Mouse (Mus musculus): Measurements from ENCODE around the gene Fdx1l.

DNA sequence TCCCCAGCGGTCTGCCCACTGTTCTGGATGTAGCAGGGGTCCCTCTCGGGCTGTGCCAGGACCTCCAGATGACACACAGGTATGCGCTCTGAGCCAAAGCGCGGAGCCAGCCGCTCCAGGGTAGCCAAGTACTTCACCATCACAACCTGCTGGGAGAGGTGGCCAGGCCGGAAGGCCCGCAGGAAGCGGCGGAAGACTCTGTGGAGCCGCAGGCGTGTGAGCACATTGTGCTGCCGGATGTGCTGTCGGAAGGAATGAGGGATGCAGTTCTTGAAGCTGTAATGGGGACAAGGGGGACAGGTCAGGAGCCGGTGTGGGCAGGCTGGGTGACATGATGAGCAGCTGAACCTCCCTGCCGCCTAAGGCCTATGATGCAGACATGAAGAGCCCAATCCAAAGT lies 48.1 kb upstream of the Fdx1l start:
- TF ChIP-seq POLR2A (IDR thresholded peaks at IDR 0.05; ENCODE audit: extremely low read depth, insufficient read depth, low read length) (no peak), CTCF (IDR thresholded peaks at IDR 0.05; ENCODE audit: extremely low read depth, insufficient read depth, low read length) (no peak)

Data from cortical plate, adult 2 months (tissue).